Mouse (Mus musculus) cortical plate, adult 2 months (tissue): ENCODE data around the gene Soga1.

ENCODE experiments used
- CTCF ChIP-seq: fragments of 200-500 bp; IDR thresholded peaks from 2 replicates; pipeline ENCODE4 v1.5.1; 2011; ENCODE audit warnings: mild to moderate bottlenecking, control low read depth, low read length; ENCODE audit not compliant: insufficient read depth; ENCODE audit errors: extremely low read depth
- POLR2A ChIP-seq: fragments of 200-500 bp; IDR thresholded peaks from 2 replicates; pipeline ENCODE4 v1.6.1; 2011; ENCODE audit warnings: mild to moderate bottlenecking, low read length, control low read depth; ENCODE audit not compliant: insufficient read depth; ENCODE audit errors: extremely low read depth

DNA sequence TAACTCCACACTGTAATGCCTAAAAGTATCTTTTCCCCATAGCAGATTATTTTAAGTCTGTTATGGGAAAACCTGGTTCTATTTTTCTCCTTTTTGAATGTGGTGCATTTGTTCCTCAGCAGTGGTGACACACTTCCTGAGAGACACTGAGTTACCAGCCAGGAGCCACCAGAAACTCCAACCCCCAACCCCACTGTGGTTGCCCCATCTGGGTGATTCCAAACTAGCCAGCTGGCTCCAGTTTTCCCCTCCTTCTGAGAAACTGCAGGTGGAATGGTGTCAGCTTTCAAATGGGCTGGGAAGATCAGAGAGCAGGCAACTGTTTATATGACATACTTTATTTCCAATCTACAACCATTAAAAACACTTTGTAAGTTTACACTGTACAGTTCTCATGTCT, 68.9 kb downstream of the Soga1 start:
- TF ChIP-seq POLR2A (no peak), CTCF (no peak)
